In genomic region chr10:17787938-17788337, GRCm38 (mm10) we compare ENCODE assay signal across 30 mouse cellular contexts. TPM values are rescaled to one million over a fixed set of nuclear protein-coding genes. Genes with fewer than 3 reads are reported as not detected.
DNase-seq lines count a peak whose midpoint lies in the region; ATAC-seq and TF ChIP-seq lines count a peak whose summit lies in the region.
"Had no signal": no experiment of that assay in that cellular context is flagged by ENCODE, and none has a peak within 500 bp of the region (broad histone marks: within the 10 kb centered on the region; RNA-seq: fewer than 3 reads in every experiment).

No protein-coding gene starts in this region.

- 73% methylated on average over 1 of the region's 1 CpGs for WGBS in lung, embryonic 14.5 days

- H3K27me3 ChIP-seq in lung, embryonic 14.5 days (ENCODE audit: insufficient read depth, low read length), result no peaks in the 10 kb centered on the region
- H3K27me3 ChIP-seq in CH12.LX (replicated peaks), result no peaks in the 10 kb centered on the region
- H3K27me3 ChIP-seq: embryonic facial prominence, embryonic 13.5 days; forebrain, embryonic 12.5 days; heart, embryonic 12.5 days; heart, embryonic 15.5 days had no signal

- no peaks in the 10 kb centered on the region for H3K4me1 ChIP-seq in lung, embryonic 14.5 days (ENCODE audit: insufficient read depth)
- peaks cover 9 to 34% of the 10 kb centered on the region in 2 experiments for H3K4me1 ChIP-seq in CH12.LX (ENCODE audit: control insufficient read depth in 1 of 2, insufficient read depth in 2 of 2)
- H3K4me1 ChIP-seq: embryonic facial prominence, embryonic 10.5 days; embryonic facial prominence, embryonic 13.5 days; forebrain, embryonic 12.5 days; heart, embryonic 15.5 days had no signal

- H3K4me3 ChIP-seq in lung, embryonic 14.5 days (ENCODE audit: low read depth, low read length), result no peak overlapping the region
- no peak overlapping the region for H3K4me3 ChIP-seq in CH12.LX (replicated peaks in 1 of 3; ENCODE audit: low read depth in 2 of 3, low read length in 2 of 3, poor library complexity in 1 of 3)
- H3K4me3 ChIP-seq: embryonic facial prominence, embryonic 10.5 days; embryonic facial prominence, embryonic 13.5 days; erythroblast, embryonic 14.5 days; forebrain, embryonic 12.5 days; gastrocnemius, adult 2 months; heart, embryonic 12.5 days; heart, embryonic 15.5 days had no signal

- TF ChIP-seq CTCF in lung, embryonic 14.5 days (IDR thresholded peaks at IDR 0.05; ENCODE audit: low read depth), result no peak
- no peak for TF ChIP-seq CTCF in CH12.LX (conservative IDR thresholded peaks at IDR 0.05 in 1 of 2, IDR thresholded peaks at IDR 0.05 in 1 of 2; ENCODE audit: low read depth in 2 of 2, low read length in 2 of 2)

- dilution Hi-C loops in CH12.LX (cut with MboI; ENCODE audit: extremely low pct_ligation_motif_present, extremely low pct_unique_long_range_greater_than_20kb, low sequenced_read_pairs), result no loop called here

- H3K79me2 ChIP-seq in CH12.LX (replicated peaks; ENCODE audit: control insufficient read depth, extremely low read depth, insufficient read depth, poor library complexity, severe bottlenecking), result no peaks in the 10 kb centered on the region

- ATAC-seq in lung, embryonic 14.5 days (ENCODE audit: insufficient read depth), result no peak
- ATAC-seq in granulocyte monocyte progenitor cell, adult 5-6 weeks (replicated peaks; ENCODE audit: poor library complexity, severe bottlenecking), result peak; percentile 90
- peak; percentile 50 for ATAC-seq in megakaryocyte progenitor cell, adult 5-6 weeks (replicated peaks; ENCODE audit: poor library complexity)
- ATAC-seq: activated CD4-positive, CD25-positive, alpha-beta regulatory T cell, adult 4 months; CD4-positive, CD25-positive, alpha-beta regulatory T cell, adult 4 months; forebrain, postnatal 0 days; hindbrain, postnatal 0 days; inflammation-experienced regulatory T-cells, adult 6 months had no signal

- no peaks in the 10 kb centered on the region for H3K36me3 ChIP-seq in lung, embryonic 14.5 days (ENCODE audit: insufficient read depth)
- H3K36me3 ChIP-seq in CH12.LX (replicated peaks in 1 of 2; ENCODE audit: control insufficient read depth in 1 of 2, insufficient read depth in 1 of 2, low read length in 1 of 2), result no peaks in the 10 kb centered on the region
- H3K36me3 ChIP-seq: embryonic facial prominence, embryonic 10.5 days; embryonic facial prominence, embryonic 13.5 days; forebrain, embryonic 12.5 days; heart, embryonic 12.5 days; heart, embryonic 15.5 days had no signal

- H3K4me2 ChIP-seq in lung, embryonic 14.5 days, result no peak overlapping the region
- H3K4me2 ChIP-seq in CH12.LX (ENCODE audit: insufficient read depth, low read depth, poor library complexity, severe bottlenecking), result peak overlapping the region; percentile 71; the same call in 1 of the 2 replicates
- H3K4me2 ChIP-seq: embryonic facial prominence, embryonic 13.5 days; forebrain, embryonic 12.5 days; heart, embryonic 12.5 days; heart, embryonic 15.5 days; hindbrain, embryonic 14.5 days had no signal

- peak; percentile 23 for DNase-seq in lung, embryonic 14.5 days
- DNase-seq in lung, postnatal 14 days, result no peak
- DNase-seq in CH12.LX (ENCODE audit: extremely low read depth), result no peak
- DNase-seq in natural killer cell, adult 2 months (ENCODE audit: low spot score in 2 of 2), result no peak
- no peak for DNase-seq in neural tube, embryonic 10.5 days (ENCODE audit: extremely low spot score, low spot score)
- DNase-seq: adrenal gland, adult 8-10 months; adrenal gland, postnatal 25 days; cerebellum, adult 18-20 months; cerebellum, adult 9-11 months; cerebellum, postnatal 25 days; embryo, embryonic 11 days; forebrain, postnatal 0 days; gastrocnemius, adult 2 months; gastrocnemius, postnatal 14 days; heart, adult 18-20 months; heart, postnatal 14 days; heart, postnatal 4 days had no signal

- no peaks in the 10 kb centered on the region for H3K9me3 ChIP-seq in lung, embryonic 14.5 days (ENCODE audit: low read depth, low read length)
- H3K9me3 ChIP-seq in CH12.LX (replicated peaks; ENCODE audit: low read length), result peaks cover 2% of the 10 kb centered on the region
- H3K9me3 ChIP-seq: embryonic facial prominence, embryonic 10.5 days; embryonic facial prominence, embryonic 13.5 days; forebrain, embryonic 12.5 days; heart, embryonic 12.5 days; heart, embryonic 15.5 days had no signal

- in situ Hi-C loops in CH12.LX (cut with MboI; ENCODE audit: low pct_ligation_motif_present, low pct_unique_long_range_greater_than_20kb, low sequenced_read_pairs), result no loop called here

- TF ChIP-seq EP300 in CH12.LX (IDR thresholded peaks at IDR 0.05; ENCODE audit: low read length), result no peak

- H3K27ac ChIP-seq in lung, embryonic 14.5 days (ENCODE audit: low read depth), result no peak overlapping the region
- peak overlapping the region; percentile 89; the same call in 1 of the 2 replicates for H3K27ac ChIP-seq in CH12.LX (ENCODE audit: insufficient read depth, low read depth)
- H3K27ac ChIP-seq: embryonic facial prominence, embryonic 10.5 days; embryonic facial prominence, embryonic 13.5 days; forebrain, embryonic 12.5 days; gastrocnemius, adult 2 months; heart, embryonic 15.5 days; hindbrain, embryonic 14.5 days; hindbrain, postnatal 0 days had no signal

- no peak for TF ChIP-seq RAD21 in CH12.LX (IDR thresholded peaks at IDR 0.05; ENCODE audit: low read depth, low read length)

- H3K9ac ChIP-seq in lung, embryonic 14.5 days, result no peak overlapping the region
- peak overlapping the region; percentile 48; the same call in 1 of the 2 replicates for H3K9ac ChIP-seq in CH12.LX (ENCODE audit: insufficient read depth, low read depth)
- H3K9ac ChIP-seq: embryonic facial prominence, embryonic 13.5 days; forebrain, embryonic 12.5 days; forebrain, postnatal 0 days; heart, embryonic 12.5 days; heart, embryonic 15.5 days; hindbrain, embryonic 14.5 days had no signal

- TF ChIP-seq POLR2A in CH12.LX (IDR thresholded peaks at IDR 0.05; ENCODE audit: low read depth, low read length), result no peak

TF ChIP-seq in CH12.LX, 34 proteins besides CTCF, POLR2A, EP300 and RAD21:
- TF ChIP-seq USF1 (IDR thresholded peaks at IDR 0.05; ENCODE audit: low read depth, low read length), result no peak
- no peak for TF ChIP-seq IRF4 (IDR thresholded peaks at IDR 0.05; ENCODE audit: low read depth, low read length)
- no peak for TF ChIP-seq ZC3H11A (IDR thresholded peaks at IDR 0.05; ENCODE audit: low read depth, low read length)
- TF ChIP-seq ZMIZ1 (IDR thresholded peaks at IDR 0.05; ENCODE audit: low read depth, low read length), result no peak
- TF ChIP-seq SMC3 (IDR thresholded peaks at IDR 0.05; ENCODE audit: low read depth, low read length), result no peak
- no peak for TF ChIP-seq CHD2 (IDR thresholded peaks at IDR 0.05; ENCODE audit: low read length)
- TF ChIP-seq ELF1 (IDR thresholded peaks at IDR 0.05; ENCODE audit: low read depth, low read length), result no peak
- no peak for TF ChIP-seq BHLHE40 (IDR thresholded peaks at IDR 0.05; ENCODE audit: low read depth, low read length)
- no peak for TF ChIP-seq ZKSCAN1 (IDR thresholded peaks at IDR 0.05; ENCODE audit: borderline replicate concordance, low read depth, low read length)
- no peak for TF ChIP-seq JUN (IDR thresholded peaks at IDR 0.05; ENCODE audit: insufficient read depth, low read depth, low read length)
- TF ChIP-seq NRF1 (IDR thresholded peaks at IDR 0.05; ENCODE audit: low read depth, low read length), result no peak

RNA-seq across cellular contexts. Expression of gene Txlnb, which starts 8.1 kb away (rescaled TPM):
- polyA plus RNA-seq in lung, embryonic 14.5 days (2014; fragmentation: Nextera tagmentation; extraction: Ambion mirVana), result 0.24 and 0.76 TPM in 2 replicates
- total RNA-seq in CH12.LX (2012; rRNA removed), result 2.6 and 4.9 TPM in 2 replicates
- 2.0 and 3.1 TPM in 2 replicates for total RNA-seq in CH12.LX (2014; rRNA removed)
- polyA plus RNA-seq in CH12.LX (2012; ENCODE audit: insufficient read length, low read depth), result 5.1 and 5.2 TPM in 2 replicates
- total RNA-seq in granulocyte monocyte progenitor cell, adult 5-6 weeks (2014; fragmentation: Nextera tagmentation), result 1.5 and 1.9 TPM in 2 replicates
- total RNA-seq in granulocyte monocyte progenitor cell, adult 5-6 weeks (2017), result 0.73 and 1.6 TPM in 2 replicates
- total RNA-seq in megakaryocyte progenitor cell, adult 5-6 weeks (2015), result 0.32 and 0.44 TPM in 2 replicates
- 0.37 and 0.64 TPM in 2 replicates for total RNA-seq in megakaryocyte progenitor cell, adult 5-6 weeks (2017)
